Mouse (Mus musculus) midbrain, embryonic 11.5 days (tissue): ENCODE measurements at regions not wholly inside any gene's neighbourhood (a gene's known extent, or its start where the extent isn't known, plus 50 kb on each side); places are given as distances from the start of the nearest gene placed in this dataset.
"Not testable (repeated sequence)": the region's sequence is repeated elsewhere in the genome, so short reads cannot be mapped to it uniquely, and the experiment has no call there.

Source experiments
- ATAC-seq: fragments of 200-750 bp; cut with Nextera tagmentation; 2 replicates; pipeline ENCODE4 v1.8.0; 2017; ENCODE audit warnings: moderate TSS enrichment, moderate library complexity; ENCODE audit not compliant: low FRiP score
- DNase-seq: peaks from one replicate; pipeline ENCODE4 v3.0.0; 2015; ENCODE audit warnings: low spot score; ENCODE audit errors: missing footprints
- H3K27ac ChIP-seq: fragments of 300-500 bp; sonication (generic); 2 replicates; pipeline ENCODE4 v1.5.1; 2014; ENCODE audit warnings: low read depth, low read length
- H3K27me3 ChIP-seq: fragments of 300-500 bp; sonication (generic); 2 replicates; pipeline ENCODE4 v1.6.1; 2014; ENCODE audit warnings: mild to moderate bottlenecking, low read length, moderate library complexity, mixed read lengths; ENCODE audit not compliant: control insufficient read depth, insufficient read depth
- H3K36me3 ChIP-seq: fragments of 300-500 bp; sonication (generic); 2 replicates; pipeline ENCODE4 v1.6.1; 2014; ENCODE audit warnings: mild to moderate bottlenecking, low read length, moderate library complexity, mixed read lengths; ENCODE audit not compliant: control insufficient read depth, insufficient read depth
- H3K4me1 ChIP-seq: fragments of 300-500 bp; sonication (generic); 2 replicates; pipeline ENCODE4 v1.6.1; 2014; ENCODE audit warnings: low read length; ENCODE audit not compliant: control insufficient read depth, insufficient read depth
- H3K4me2 ChIP-seq: fragments of 300-500 bp; sonication (generic); 2 replicates; pipeline ENCODE4 v1.6.1; 2014; ENCODE audit warnings: mild to moderate bottlenecking, moderate library complexity
- H3K4me3 ChIP-seq: fragments of 300-500 bp; sonication (generic); 2 replicates; pipeline ENCODE4 v1.5.1; 2014; ENCODE audit warnings: low read depth, low read length
- H3K9ac ChIP-seq: fragments of 300-500 bp; sonication (generic); 2 replicates; pipeline ENCODE4 v1.6.1; 2014; ENCODE audit warnings: low read length
- H3K9me3 ChIP-seq: fragments of 300-500 bp; sonication (generic); 2 replicates; pipeline ENCODE4 v1.6.1; 2016; ENCODE audit warnings: low read length; ENCODE audit not compliant: control insufficient read depth
- WGBS: fragments of 180-500 bp; shearing (Covaris S2); extraction: QIAGEN DNeasy Blood & Tissue Kit; methylation state at CpG from one replicate; pipeline ENCODE4 v1.1.7; 2014; 5-methylcytosine and 5-hydroxymethylcytosine counted together

- H3K27me3 ChIP-seq = no peaks in the 10 kb centered on the region
- 83% methylated on average over 3 of the region's 3 CpGs for WGBS
- ATAC-seq (no peak), DNase-seq (peak; percentile 57)
- H3K4me3 ChIP-seq = no peak overlapping the region
- H3K9me3 ChIP-seq = no peaks in the 10 kb centered on the region
- H3K4me1 ChIP-seq = no peaks in the 10 kb centered on the region
- no peak overlapping the region for H3K27ac ChIP-seq
- no peak overlapping the region for H3K4me2 ChIP-seq
- H3K36me3 ChIP-seq = no peaks in the 10 kb centered on the region
- no peak overlapping the region for H3K9ac ChIP-seq
Observed at GRCm38 (mm10) chr4:22237640-22238039, 119.7 kb upstream of the Fbxl4 start.

GRCm38 (mm10) chr4:22250276-22250675 is 107.1 kb upstream of the Fbxl4 start:
- DNase-seq = peak; percentile 51
- 38% methylated on average over 1 of the region's 1 CpGs for WGBS
- not testable (repeated sequence) for H3K4me1 ChIP-seq, H3K9ac ChIP-seq, H3K4me2 ChIP-seq, H3K36me3 ChIP-seq, ATAC-seq, H3K4me3 ChIP-seq, H3K27ac ChIP-seq, H3K9me3 ChIP-seq, H3K27me3 ChIP-seq

GRCm38 (mm10) chr4:22263903-22264302 is 93.4 kb upstream of the Fbxl4 start:
- no peaks in the 10 kb centered on the region for H3K9me3 ChIP-seq
- H3K4me2 ChIP-seq = no peak overlapping the region
- H3K27ac ChIP-seq = no peak overlapping the region
- WGBS = 69% methylated on average over 6 of the region's 6 CpGs
- H3K9ac ChIP-seq = no peak overlapping the region
- H3K36me3 ChIP-seq = no peaks in the 10 kb centered on the region
- no peak overlapping the region for H3K4me3 ChIP-seq
- H3K4me1 ChIP-seq = no peaks in the 10 kb centered on the region
- DNase-seq (no peak), ATAC-seq (no peak)
- H3K27me3 ChIP-seq = no peaks in the 10 kb centered on the region

GRCm38 (mm10) chr4:22269064-22269463 is 88.3 kb upstream of the Fbxl4 start:
- Histone ChIP-seq H3K4me3 (no peak overlapping the region), H3K27ac (no peak overlapping the region), H3K36me3 (no peaks in the 10 kb centered on the region), H3K9me3 (no peaks in the 10 kb centered on the region), H3K4me2 (no peak overlapping the region), H3K9ac (no peak overlapping the region), H3K4me1 (no peaks in the 10 kb centered on the region), H3K27me3 (no peaks in the 10 kb centered on the region)
- WGBS = 74% methylated on average over 6 of the region's 6 CpGs
- DNase-seq = no peak
- ATAC-seq = no peak

- no peaks in the 10 kb centered on the region for H3K27me3 ChIP-seq
- H3K4me3 ChIP-seq = no peak overlapping the region
- DNase-seq (no peak), ATAC-seq (no peak)
- no peaks in the 10 kb centered on the region for H3K4me1 ChIP-seq
- H3K36me3 ChIP-seq = no peaks in the 10 kb centered on the region
- H3K9me3 ChIP-seq = no peaks in the 10 kb centered on the region
- H3K27ac ChIP-seq = no peak overlapping the region
- no peak overlapping the region for H3K4me2 ChIP-seq
- H3K9ac ChIP-seq = no peak overlapping the region
- 82% methylated on average over 4 of the region's 4 CpGs for WGBS
Observed at GRCm38 (mm10) chr4:22274178-22274577, 83.2 kb upstream of the Fbxl4 start.

GRCm38 (mm10) chr4:22282536-22283323 is 74.6 kb upstream of the Fbxl4 start:
- ATAC-seq (no peak), DNase-seq (no peak)
- Histone ChIP-seq H3K9ac (no peak overlapping the region), H3K4me3 (no peak overlapping the region), H3K27me3 (no peaks in the 10 kb centered on the region), H3K4me2 (no peak overlapping the region), H3K4me1 (no peaks in the 10 kb centered on the region), H3K27ac (no peak overlapping the region), H3K9me3 (no peaks in the 10 kb centered on the region), H3K36me3 (no peaks in the 10 kb centered on the region)
- WGBS = 81% methylated on average over 4 of the region's 4 CpGs

- Histone ChIP-seq H3K36me3 (no peaks in the 10 kb centered on the region), H3K4me3 (no peak overlapping the region), H3K4me2 (no peak overlapping the region), H3K4me1 (no peaks in the 10 kb centered on the region), H3K27me3 (no peaks in the 10 kb centered on the region), H3K9ac (no peak overlapping the region), H3K27ac (no peak overlapping the region), H3K9me3 (no peaks in the 10 kb centered on the region)
- ATAC-seq (no peak), DNase-seq (no peak)
- WGBS = 67% methylated on average over 3 of the region's 3 CpGs
Observed at GRCm38 (mm10) chr4:22292169-22292568, 65.2 kb upstream of the Fbxl4 start.

- no peak for DNase-seq
- H3K9me3 ChIP-seq = no peaks in the 10 kb centered on the region
- no peaks in the 10 kb centered on the region for H3K36me3 ChIP-seq
- 0 out of 2 replicates have a peak, but pooled peaks cover 3% of the 10 kb centered on the region for H3K4me1 ChIP-seq
- H3K27ac ChIP-seq = no peak overlapping the region
- H3K27me3 ChIP-seq = no peaks in the 10 kb centered on the region
- no peak overlapping the region for H3K4me2 ChIP-seq
- 94% methylated on average over 7 of the region's 7 CpGs for WGBS
- no peak overlapping the region for H3K4me3 ChIP-seq
- H3K9ac ChIP-seq = no peak overlapping the region
- ATAC-seq = no peak
Observed at GRCm38 (mm10) chr4:22300206-22300605, 57.1 kb upstream of the Fbxl4 start.

GRCm38 (mm10) chr4:22301148-22301942 is 56.0 kb upstream of the Fbxl4 start:
- Histone ChIP-seq H3K27me3 (no peaks in the 10 kb centered on the region), H3K9ac (no peak overlapping the region), H3K4me1 (0 out of 2 replicates have a peak, but pooled peaks cover 3% of the 10 kb centered on the region), H3K4me2 (no peak overlapping the region), H3K27ac (no peak overlapping the region), H3K4me3 (no peak overlapping the region), H3K9me3 (no peaks in the 10 kb centered on the region), H3K36me3 (no peaks in the 10 kb centered on the region)
- ATAC-seq (peak; percentile 89), DNase-seq (no peak)
- WGBS = 68% methylated on average over 9 of the region's 9 CpGs
